Mouse (Mus musculus) ES-CJ7 (cell line): ENCODE results near the gene Hspa1l.
"Not testable (repeated sequence)": the region's sequence is repeated elsewhere in the genome, so short reads cannot be mapped to it uniquely, and the experiment has no call there.

ENCODE experiments used
- DNase-seq: peaks from one replicate; pipeline ENCODE4 v3.0.0; 2011; ENCODE audit warnings: low read depth, low spot score

Gene Hspa1l

DNA sequence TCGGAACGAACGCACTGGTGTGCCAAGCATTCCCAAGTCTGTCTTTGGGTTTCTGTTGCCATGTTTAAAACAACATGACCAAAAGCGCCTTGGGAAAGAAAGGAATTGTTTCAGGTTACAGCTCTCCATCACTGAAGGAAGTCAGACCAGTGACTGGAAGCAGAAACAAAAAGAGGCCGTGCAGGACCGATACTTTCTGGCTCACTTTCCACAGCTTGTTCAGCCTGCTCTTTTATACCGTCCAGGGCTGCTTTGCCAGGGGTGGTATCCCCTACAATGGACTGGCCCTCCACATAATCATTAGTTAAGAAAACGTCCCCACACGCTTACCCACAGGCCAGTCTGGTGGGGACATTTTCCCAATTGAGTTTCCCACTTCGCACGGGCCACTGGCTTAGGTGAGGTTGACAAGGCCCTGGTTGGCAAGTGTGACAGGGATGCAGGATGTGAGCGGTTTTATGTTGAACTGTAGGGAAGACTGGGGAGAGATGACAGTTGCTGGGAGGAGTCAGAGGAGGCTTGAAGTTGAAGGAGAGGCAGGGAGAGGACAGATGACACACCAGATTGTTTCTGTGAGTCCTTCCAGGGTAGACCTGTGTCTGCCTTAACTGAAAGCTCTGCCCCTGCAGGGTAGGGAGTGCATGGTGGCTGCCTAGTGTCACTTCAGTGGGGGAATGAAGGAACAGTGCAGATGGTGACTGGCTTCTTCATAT, 29.8 kb downstream of the Hspa1l start:
- no peak for DNase-seq

DNA sequence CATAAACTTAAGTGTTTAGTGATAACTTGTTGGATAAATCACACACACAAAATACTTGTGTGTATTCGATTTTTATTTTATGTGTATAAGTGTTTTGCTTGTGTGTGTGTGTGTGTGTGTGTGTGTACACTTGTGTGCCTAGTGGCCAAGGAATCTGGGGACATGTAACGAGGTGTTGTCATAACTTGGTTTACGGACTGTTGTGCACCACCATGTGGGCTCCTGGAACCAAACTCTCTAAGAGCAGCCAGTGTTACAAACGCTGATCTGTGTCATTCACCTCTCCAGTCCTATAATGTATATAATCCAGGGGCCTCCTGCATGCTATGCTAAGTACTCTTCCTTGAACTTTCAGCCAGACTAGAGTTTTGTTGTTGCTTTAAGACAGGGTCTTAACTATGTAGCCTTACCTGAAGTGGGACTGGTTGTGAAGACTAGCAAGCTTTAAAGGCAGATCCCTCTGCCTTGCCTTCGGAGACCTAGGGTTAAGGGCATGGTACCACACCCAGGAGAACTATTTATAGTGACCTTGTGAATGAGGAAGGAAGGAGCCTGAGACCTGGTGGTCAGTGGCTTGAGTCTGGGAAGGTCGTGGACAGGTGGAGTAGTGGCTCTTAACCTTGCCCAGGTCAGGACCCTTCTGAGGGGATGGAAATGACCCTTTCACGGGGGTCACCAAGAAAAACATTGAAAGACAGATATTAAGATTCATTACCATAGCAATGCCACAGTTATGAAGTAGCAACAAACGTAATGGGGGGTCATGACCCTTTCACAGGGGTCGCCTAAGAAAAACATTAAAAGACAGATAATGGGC, 30.7 kb downstream of the Hspa1l start:
- peak; percentile 64 for DNase-seq

DNA sequence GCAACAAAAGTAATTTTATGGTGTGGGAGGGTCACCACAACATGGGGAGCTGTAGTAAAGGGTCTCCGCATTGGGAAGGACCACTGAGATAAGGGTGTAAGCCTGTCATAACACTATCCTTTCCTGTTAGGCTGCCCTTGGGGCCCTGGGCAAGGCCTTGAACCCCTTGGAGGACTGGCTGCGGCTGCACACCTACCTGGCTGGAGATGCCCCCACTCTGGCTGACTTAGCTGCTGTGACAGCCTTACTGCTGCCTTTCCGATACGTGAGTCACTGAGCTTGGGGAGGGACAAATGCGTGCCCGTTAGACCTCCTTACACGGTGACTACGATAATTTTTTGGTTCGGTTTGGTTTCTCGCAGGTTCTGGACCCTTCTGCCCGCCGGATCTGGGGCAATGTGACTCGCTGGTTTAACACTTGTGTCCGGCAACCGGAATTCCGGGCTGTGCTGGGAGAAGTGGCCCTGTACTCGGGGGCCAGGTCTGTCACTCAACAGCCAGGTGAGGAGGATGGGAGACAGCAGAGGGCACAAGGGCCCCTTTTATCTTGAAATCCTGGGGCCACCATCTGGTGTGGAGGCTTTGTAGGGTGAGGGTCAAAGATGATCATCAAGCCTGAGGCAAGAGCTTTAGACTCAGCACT, 31.7 kb downstream of the Hspa1l start:
- DNase-seq = no peak

DNA sequence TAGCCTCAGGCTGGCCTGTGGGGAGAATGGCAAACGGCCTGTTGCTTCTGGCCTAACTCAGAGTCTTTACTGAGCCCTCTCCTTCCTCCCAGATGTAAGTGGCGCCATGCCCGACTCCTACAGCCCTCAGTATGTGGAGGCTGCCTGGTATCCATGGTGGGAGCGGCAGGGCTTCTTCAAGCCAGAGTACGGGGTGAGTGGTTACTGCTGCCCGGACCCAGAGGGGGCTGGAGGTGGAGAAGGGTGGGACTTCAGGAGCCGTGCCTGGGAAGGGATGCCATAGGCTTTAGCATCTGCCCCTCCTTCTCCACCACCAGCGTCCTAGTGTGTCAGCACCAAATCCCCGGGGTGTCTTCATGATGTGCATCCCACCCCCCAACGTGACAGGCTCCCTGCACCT, 32.7 kb downstream of the Hspa1l start:
- DNase-seq = no peak

DNA sequence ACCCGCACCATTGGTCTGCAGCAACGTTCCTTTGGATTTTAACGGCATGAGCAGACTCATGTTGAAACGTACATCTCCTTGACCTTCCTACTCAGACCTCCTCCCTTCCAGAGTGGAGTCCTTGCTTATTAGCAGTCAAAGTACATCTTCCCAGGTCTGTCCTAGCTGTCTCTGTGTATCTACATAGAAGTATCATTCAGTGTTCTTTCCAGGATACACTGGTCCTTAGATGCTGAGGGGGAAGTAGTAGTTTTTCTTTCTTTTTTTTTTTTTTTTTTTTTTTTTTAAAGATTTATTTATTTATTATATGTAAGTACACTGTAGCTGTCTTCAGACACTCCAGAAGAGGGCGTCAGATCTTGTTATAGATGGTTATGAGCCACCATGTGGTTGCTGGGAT, 33.4 kb downstream of the Hspa1l start:
- DNase-seq = not testable (repeated sequence)

DNA sequence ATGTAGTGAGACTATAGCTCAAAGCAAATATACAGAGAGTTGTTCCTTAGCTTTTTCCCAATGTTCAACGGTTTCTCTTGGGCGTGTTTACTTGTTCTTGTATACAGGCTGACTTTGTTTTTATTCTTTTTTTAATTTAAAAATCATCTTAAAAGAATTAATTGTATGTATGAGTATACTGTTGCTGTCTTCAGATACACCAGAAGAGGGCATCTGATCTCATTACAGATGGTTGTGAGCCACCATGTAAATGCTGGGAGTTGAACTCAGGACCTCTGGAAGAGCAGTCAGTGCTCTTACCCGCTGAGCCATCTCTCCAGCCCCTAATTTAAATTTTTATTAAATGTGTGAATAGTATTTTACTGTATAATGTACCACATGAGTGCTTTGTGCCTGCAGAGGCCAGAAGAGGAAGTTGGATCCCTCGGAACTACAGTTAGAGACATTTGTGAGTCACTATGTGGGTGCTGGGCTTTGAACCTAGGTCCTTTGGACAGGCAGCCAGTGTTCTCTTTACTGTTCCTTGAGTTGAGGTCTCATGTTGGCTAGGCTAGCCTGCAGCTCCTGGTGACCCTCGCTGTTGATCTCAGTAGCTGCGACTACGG, 35.0 kb downstream of the Hspa1l start:
- DNase-seq = no peak

DNA sequence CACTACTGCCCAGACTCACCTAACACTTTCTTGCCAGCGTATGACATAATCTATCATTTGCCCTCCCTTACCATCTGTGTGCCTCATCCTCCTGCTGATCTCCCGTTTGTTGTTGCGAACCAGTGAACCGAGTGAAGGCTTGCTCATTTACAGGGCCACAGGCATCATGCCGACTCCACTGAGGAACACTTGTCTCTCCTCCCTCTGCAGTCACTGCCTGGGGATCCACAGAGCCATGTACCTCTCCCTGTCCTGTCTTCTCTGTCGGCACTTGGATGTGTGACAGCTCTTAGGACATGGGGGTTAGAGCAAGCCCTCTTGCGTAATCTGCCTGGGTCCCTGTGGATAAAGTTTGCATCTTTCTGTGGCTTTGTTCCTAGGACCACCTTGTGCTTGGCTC, 37.1 kb downstream of the Hspa1l start:
- DNase-seq = no peak

DNA sequence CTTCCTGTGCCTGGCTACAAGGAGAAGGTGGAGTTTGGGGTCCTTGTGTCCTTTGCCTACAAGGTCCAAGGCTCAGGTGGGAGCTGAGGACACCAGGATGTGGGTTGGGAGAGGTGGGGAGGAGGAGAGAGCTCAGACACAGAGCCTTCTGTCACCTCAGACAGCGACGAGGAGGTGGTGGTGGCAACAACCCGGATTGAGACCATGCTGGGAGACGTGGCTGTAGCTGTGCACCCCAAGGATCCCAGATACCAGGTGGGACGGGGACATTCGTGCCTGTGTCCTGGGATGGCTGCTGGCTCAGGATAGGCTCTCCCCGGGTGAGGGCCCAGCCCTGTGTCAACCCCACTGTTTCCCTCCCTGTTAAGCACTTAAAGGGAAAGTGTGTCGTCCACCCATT, 38.9 kb downstream of the Hspa1l start:
- no peak for DNase-seq

DNA sequence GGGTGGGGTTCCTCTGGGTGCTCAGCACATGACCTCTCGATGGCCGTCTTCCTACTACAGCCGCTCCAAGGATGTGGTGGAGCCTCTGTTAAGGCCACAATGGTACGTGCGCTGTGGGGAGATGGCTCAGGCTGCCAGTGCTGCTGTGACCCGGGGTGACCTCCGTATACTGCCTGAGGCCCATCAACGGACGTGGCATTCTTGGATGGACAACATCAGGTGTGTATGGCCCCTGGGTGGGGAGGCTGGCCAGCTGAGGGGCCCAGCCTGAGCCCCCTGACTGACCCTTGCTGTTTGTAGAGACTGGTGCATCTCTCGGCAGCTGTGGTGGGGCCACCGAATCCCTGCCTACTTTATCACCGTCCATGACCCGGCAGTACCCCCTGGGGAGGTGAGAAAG, 39.9 kb downstream of the Hspa1l start:
- DNase-seq = no peak

DNA sequence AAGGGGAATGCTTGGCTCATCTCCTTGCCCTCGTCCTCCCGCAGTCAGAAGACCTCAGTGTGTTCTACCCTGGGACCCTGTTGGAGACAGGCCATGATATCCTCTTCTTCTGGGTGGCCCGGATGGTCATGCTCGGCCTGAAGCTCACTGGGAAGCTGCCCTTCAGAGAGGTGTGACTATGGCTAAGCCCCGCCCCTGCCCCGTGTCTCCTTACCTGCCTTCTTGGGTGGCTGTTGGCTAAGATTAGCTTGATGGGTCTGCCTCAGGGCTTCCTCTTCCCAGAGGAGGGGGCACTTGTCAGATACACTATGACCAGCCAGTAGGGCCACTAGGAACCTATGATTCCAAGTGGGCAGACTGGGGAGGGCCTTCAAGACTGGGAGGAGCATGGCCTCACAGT, 40.7 kb downstream of the Hspa1l start:
- DNase-seq = no peak

DNA sequence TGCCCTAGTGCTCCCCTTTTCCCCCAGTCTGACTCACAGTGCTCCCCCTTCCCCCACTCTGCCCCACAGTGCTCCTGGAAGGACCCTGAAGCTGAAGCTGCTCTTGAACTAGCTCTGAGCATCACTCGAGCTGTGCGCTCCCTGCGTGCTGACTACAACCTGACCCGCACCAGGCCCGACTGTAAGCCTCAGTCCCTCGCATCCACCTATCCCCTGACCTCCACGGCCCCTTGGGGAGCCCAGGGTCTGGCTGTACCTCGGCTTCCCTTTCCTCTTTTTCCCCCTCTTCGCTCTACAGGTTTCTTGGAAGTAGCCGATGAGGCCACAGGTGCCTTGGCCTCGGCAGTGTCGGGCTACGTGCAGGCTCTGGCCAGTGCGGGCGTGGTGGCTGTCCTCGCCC, 42.8 kb downstream of the Hspa1l start:
- no peak for DNase-seq

DNA sequence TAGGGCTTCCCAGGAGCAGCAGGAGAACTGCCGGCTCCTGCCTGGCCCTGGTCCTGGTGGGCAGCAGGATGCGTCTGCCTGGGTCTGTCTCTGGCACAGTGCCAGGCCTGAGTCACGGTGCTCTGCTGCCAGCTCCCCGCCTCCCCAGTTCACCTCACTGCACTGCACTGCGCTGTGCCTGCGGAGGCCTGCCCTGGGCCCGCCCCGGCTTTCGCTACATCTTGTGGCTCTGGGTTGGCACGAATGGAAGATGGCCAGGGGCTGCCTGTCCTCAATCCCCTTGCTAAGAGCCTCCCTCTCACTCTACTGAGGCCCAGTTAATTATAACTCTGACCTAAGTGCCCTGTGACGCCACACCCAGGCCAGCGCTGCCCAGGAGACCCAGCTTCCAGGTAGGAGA, 43.9 kb downstream of the Hspa1l start, which contains the start of gene Vwa7:
Vwa7 (plus strand) TSS at position 204 of the 400 bp plus-strand sequence.
- DNase-seq = no peak

DNA sequence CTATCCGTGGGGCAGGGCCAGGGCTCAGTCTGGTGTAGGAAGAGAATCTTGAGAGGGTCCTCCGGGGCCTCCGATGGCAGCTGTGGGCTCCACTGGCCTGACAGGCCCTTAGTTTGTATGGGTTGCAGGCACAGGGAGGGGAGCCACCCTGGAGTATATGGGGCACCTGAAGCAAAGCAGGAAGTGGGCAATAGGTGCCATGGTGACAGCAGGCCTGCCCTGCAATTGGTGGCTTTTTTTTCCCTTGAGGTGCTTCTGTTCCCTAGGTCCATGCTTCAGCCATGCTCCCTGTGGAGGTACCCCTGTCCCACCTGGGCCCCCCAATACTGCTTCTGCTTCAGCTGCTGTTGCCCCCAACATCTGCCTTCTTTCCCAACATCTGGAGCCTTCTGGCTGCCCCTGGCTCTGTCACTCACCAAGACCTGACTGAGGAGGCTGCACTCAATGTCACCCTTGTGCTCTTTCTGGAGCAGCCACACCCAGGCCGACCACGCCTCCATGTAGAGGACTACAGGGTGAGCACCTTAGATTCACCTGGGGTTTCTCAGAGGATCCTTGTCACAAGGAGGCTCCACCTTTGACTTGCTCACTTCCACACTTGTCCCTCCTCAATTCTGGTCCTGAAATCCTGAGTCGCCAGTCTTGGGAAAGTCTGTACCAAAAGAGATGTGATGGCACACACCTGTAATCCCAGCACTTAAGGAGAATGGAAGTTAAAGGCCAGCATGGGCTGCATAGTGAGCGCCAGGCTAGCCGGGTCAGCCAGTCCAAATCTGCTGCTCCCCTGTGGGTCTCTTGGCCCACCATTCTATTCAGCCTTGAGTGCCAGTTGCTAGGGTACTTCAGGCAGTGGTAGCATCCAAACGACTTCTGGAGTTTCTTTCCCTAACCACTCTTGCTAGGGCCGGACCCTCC, 44.5 kb downstream of the Hspa1l start:
- no peak for DNase-seq

DNA sequence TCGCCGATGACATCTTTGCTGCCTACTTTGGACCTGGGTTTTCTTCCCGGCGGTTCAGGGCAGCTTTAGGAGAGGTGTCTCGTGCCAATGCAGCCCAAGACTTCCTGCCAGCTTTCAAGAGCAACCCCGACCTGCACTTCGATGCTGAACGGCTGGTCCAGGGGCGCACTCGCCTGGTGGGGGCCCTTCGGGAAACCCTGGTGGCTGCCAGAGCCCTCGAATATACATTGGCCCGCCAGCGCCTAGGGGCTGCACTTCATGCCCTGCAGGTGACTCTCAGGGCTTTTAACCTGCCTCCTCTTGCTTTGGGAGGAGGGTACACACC, 45.2 kb downstream of the Hspa1l start:
- no peak for DNase-seq

DNA sequence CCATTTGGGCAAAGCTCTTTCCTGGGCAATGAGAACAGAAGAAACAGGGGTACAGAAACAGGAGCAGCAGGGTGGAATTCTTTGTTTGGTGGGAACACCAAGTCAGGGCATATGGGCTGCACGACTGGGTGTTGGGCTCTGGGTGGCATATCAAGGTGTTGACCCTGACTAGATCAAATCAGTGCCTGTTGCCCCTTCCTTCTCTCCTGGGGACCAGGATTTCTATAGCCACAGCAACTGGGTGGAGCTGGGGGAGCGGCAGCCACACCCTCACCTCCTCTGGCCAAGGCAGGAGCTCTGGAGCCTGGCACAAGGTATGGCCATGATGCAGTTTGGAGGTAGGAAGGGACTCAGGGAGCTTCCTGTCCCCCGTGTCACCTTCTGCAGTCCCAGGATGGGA, 45.7 kb downstream of the Hspa1l start:
- DNase-seq = no peak

DNA sequence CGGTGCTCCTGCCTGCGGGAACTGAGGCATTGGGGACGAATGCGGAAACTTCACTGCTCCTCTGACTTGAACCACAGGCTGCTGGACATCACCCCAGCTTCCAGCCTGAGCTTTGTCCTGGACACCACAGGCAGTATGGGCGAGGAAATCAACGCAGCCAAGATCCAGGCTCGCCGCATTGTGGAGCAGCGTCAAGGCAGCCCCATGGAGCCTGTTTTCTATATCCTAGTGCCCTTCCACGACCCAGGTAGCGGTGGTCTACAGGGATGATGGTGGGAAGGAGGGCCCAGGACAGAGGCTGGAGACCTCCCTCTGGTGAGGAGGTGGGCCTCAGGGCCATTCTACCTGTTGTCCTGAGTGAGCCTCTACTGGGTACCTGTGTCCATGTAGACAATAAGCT, 47.4 kb downstream of the Hspa1l start:
- DNase-seq = no peak

DNA sequence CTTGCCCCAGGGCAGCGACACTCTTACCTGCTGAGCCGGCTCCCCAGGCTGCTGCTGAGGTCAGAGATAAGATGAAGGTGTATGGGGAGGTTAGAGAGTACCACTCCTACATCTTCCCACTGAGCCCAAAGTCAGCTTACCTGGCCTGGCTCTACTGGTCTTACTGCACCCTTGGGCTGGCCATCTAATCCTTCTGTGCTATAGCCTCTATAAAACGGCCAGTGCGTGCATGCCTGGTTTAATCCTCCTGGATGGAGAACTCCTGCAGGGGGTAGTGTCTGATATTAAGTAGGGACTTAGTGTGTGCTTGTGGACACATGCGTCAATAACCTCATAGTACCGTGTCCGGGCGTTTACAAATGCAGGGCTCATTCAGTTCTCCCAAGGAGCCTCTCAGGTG, 48.0 kb downstream of the Hspa1l start:
- DNase-seq = no peak

DNA sequence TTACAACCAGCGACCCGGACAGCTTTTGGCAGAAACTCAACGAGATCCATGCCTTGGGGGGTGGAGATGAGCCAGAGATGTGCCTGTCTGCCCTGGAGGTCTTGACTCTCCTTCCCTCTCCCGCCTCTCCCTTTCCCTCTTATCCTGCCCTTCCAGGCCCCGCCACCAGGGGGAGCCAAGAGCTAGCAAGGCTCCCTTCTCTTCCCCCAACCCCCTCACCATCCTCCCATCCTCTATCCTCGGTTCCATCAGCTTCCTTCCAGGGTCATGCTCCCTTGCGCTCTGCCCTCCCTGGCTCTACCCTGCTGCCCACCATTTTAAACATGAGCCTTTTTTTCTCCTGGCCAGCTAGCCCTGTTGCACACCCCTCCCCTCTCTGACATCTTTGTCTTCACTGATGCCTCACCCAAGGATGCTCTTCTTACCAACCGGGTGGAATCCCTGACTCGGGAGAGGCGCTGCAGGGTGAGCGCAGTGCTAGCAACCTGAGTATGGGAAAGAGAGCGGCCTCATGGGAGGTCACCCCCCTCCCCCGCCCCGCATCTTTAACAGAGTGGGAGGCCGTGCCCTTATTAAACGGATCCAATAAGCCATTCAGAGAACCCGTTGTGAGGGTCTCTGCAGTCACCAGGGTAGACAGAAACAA, 48.8 kb downstream of the Hspa1l start:
- peak; percentile 80 for DNase-seq

DNA sequence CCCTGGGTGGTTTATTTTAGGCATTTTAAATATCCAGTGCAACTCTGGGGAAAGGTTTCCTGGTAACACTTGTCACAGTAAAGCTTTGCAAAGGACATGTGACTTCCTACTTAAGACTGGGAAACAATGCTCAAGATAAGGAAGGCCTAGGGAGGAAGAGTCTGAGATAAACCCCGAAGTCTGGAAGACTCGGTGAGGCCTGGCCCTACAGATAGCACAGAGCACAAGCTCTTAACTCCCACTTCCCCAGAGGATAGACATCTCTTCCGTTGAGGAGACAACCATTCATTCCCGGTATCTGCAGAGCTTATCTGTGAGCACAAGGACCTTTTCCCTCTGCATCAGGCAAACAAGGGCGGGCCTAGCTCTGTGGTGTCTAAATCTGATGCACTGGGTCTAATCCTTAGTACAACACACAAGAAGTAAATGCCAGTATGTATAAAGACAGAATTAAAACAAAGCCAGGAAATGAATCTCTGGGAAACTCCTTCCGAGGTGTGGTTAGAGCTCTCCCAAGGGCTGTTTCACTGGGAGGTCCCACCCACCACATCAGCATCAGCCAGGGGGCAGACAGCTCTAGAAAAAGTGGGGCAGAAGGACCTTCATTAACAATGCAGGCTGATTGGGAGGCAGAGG, 49.5 kb downstream of the Hspa1l start:
- DNase-seq = no peak

DNA sequence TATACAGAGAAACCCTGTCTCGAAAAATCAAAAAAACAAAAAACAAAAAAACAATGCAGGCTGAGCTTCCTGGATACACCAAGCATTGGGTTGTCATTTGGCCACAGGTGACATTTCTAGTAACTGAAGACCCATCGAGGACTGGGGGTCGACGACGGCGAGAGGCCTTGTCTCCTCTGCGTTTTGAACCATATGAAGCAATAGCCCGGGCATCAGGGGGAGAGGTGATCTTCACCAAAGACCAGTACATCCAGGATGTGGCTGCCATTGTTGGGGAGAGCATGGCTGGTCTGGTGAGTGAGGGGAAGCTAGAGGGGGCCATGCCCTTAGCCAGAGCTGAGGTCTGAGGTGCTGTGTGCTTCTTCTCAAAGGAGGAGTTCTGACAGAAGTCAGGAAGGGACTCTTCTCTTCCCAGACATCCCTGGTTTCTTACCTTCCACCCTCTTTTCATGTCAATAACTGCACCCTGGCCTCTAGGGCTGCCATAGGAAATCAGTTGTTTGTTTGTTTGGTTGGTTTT, 50.1 kb downstream of the Hspa1l start:
- DNase-seq = no peak
